Mouse (Mus musculus): Measurements from ENCODE around the gene Atcay.

Atcay gene

GRCm38 (mm10) chr10:81200141-81200540, 30.5 kb downstream of the Atcay start:
- 89% methylated on average over 13 of the region's 13 CpGs for WGBS

- 86% methylated on average over 6 of the region's 6 CpGs for WGBS
These were observed 31.6 kb downstream of the Atcay start for GRCm38 (mm10) chr10:81198990-81199389.

- under 1% methylated on average over 9 of the region's 9 CpGs for WGBS
These were observed 32.4 kb downstream of the Atcay start for GRCm38 (mm10) chr10:81198230-81198629.

- WGBS: 50% methylated on average over 6 of the region's 6 CpGs
These were observed 33.3 kb downstream of the Atcay start for GRCm38 (mm10) chr10:81197305-81197704.

GRCm38 (mm10) chr10:81196470-81197065, 34.1 kb downstream of the Atcay start:
- WGBS: 78% methylated on average over 11 of the region's 11 CpGs

GRCm38 (mm10) chr10:81195300-81195699, 35.3 kb downstream of the Atcay start:
- WGBS: 85% methylated on average over 4 of the region's 4 CpGs

- 7% methylated on average over 37 of the region's 37 CpGs for WGBS
These were observed 36.5 kb downstream of the Atcay start for GRCm38 (mm10) chr10:81193991-81194774.

GRCm38 (mm10) chr10:81192968-81193501, 37.6 kb downstream of the Atcay start:
- WGBS: 4% methylated on average over 19 of the region's 19 CpGs

GRCm38 (mm10) chr10:81192270-81192967, 38.2 kb downstream of the Atcay start:
- WGBS: under 1% methylated on average over 92 of the region's 93 CpGs

- 77% methylated on average over 18 of the region's 18 CpGs for WGBS
These were observed 39.2 kb downstream of the Atcay start for GRCm38 (mm10) chr10:81191342-81191982.

GRCm38 (mm10) chr10:81190912-81191321, 39.7 kb downstream of the Atcay start:
- 57% methylated on average over 6 of the region's 6 CpGs for WGBS

GRCm38 (mm10) chr10:81190236-81190911, 40.3 kb downstream of the Atcay start:
- WGBS: 66% methylated on average over 31 of the region's 31 CpGs

GRCm38 (mm10) chr10:81189821-81190220, 40.8 kb downstream of the Atcay start:
- 84% methylated on average over 26 of the region's 26 CpGs for WGBS

GRCm38 (mm10) chr10:81187161-81187560, 43.5 kb downstream of the Atcay start:
- WGBS: 90% methylated on average over 9 of the region's 9 CpGs

GRCm38 (mm10) chr10:81184765-81185164, 45.9 kb downstream of the Atcay start:
- WGBS: 53% methylated on average over 4 of the region's 4 CpGs

- WGBS: 79% methylated on average over 5 of the region's 5 CpGs
These were observed 46.8 kb downstream of the Atcay start, which contains the start of gene 4930442H23Rik for GRCm38 (mm10) chr10:81183805-81184204. TSS of gene 4930442H23Rik (minus strand) at chr10:81183849.

- WGBS: 4% methylated on average over 53 of the region's 53 CpGs
These were observed 48.0 kb downstream of the Atcay start, which contains the start of gene Dapk3 for GRCm38 (mm10) chr10:81182336-81183333. TSS of gene Dapk3 (plus strand) at chr10:81183005.

- WGBS: 70% methylated on average over 12 of the region's 12 CpGs
These were observed 48.8 kb downstream of the Atcay start for GRCm38 (mm10) chr10:81181860-81182259.

- WGBS: 89% methylated on average over 13 of the region's 13 CpGs
These were observed 49.7 kb downstream of the Atcay start for GRCm38 (mm10) chr10:81180946-81181345.
